Mouse (Mus musculus) myocyte (in vitro differentiated cells): ENCODE results near the gene Rftn1.

Source experiments
- MYOG ChIP-seq, 3 experiments: IDR thresholded peaks; one replicate each; pipeline ENCODE4 v1.6.1; 2011; ENCODE audit warnings: control low read depth in 2 of 3, low read depth in 2 of 3, mild to moderate bottlenecking in 2 of 3; ENCODE audit not compliant: insufficient read length in 2 of 3, control insufficient read depth in 1 of 3, insufficient read depth in 1 of 3
- POLR2A ChIP-seq: IDR thresholded peaks from one replicate; pipeline ENCODE4 v1.6.1; 2011; ENCODE audit warnings: low read depth, mild to moderate bottlenecking, control low read depth, moderate library complexity; ENCODE audit not compliant: insufficient read length

DNA sequence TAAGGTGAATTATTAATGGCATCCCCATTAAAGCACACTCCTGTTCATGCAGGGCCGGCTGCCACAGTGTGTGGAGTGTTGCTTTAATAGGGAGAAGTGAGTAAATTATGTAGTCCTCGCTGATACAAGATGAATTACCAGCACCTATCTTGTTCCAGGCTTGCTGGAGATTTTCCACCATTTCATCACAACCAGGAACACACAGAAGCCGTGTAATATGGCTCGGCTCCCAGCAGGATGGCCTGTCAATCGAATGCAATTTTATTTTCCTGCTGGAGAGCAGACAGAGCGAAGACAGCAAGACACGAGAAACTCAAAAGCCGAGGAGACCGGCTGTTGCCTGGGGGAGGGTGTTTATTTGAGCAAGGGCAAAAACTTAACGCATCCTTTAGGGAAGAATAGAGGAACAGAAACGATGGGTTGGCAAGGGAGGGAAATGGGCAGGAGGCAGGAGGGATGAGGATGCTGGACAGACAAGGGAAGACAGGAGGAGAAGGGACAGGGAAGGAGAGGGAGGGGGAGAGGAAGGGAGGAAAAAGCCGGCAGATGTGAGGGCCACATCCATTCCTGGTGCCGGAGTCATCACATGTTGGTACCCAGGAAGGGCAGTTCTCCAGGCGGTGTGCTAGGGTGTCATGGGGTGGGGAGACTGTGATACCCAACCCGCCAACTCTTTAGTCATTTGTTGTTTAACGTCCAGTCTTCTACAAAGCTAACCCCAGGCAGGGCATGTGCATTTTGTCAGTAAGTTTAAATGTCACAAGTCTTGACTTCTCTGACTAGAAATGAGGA lies 39.9 kb downstream of the Rftn1 start:
- no peak for TF ChIP-seq POLR2A
- TF ChIP-seq MYOG (IDR thresholded peaks at IDR 0.05; ENCODE audit: control insufficient read depth in 1 of 3, insufficient read depth in 1 of 3, insufficient read length in 2 of 3, low read depth in 2 of 3), result no peak
